Mouse (Mus musculus) ES-CJ7 (cell line): ENCODE results near the gene Washc4.

ENCODE experiments used
- DNase-seq: peaks from one replicate; pipeline ENCODE4 v3.0.0; 2011; ENCODE audit warnings: low read depth, low spot score

The Washc4 gene

GRCm38 (mm10) chr10:83636191-83636590, 92.6 kb downstream of the Washc4 start:
- DNase-seq = no peak

GRCm38 (mm10) chr10:83637295-83637694, 93.7 kb downstream of the Washc4 start:
- no peak for DNase-seq

GRCm38 (mm10) chr10:83639881-83640386, 96.4 kb downstream of the Washc4 start:
- DNase-seq = no peak

DNA sequence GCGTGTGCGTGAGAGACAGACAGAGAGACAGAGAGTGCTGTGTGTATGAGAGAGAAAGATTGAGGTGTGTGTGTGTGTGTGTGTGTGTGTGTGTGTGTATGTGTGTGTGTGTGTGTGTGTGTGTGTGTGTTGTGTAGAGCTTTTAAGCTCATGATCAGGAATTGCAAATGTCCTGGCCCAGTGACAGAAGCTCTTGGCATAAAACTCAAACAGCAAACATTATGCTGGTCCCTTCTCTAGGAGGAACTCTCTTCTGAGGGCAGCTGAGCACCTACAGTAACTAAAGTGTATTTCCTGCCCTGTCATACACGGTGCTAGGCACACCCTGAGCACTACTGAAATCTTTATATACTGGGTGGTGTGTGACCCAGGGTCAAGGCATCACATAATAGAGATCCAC, 98.1 kb downstream of the Washc4 start:
- no peak for DNase-seq

- no peak for DNase-seq
Observed at GRCm38 (mm10) chr10:83644167-83644566, 100.6 kb downstream of the Washc4 start.

DNA sequence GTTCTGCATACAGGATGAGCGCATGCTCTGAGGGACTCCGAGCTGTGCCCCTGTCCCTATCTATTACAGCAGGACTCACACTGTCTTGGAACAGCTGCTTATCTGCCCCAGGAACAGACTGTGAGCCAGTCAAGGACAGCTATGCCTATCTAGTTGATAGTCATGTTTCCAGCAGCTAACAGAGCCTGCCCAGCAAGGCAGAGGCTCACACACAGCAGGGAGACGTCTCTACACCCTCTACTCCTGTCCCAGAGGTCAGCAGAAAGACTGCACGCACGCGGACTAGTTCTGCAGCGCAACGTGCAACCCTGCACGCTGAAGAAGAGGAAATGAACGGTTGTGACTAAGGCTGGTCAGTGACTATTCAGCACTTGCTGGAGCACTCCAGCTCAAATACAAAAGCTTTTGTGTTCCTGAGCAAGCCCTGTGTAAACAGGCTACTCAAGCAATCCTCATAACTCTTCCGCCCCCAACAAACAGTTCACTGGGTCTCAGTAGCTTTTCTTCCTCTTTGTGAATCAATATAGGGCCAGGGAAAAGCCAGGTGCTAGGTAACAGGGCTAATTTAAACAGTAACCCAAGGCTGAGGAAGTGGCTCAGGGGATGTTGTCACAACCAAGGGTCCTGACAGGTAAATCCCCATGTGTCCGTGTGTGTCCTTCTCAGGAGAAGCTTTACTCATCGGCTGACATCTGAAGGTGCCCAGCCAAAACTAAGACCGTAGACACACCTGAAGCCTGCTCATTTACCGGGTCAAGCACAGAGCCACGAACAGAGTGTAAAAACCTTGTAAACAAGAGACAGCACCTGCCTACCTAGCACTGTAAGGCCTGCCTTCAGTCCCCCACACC, 101.5 kb downstream of the Washc4 start:
- no peak for DNase-seq

- no peak for DNase-seq
Observed at GRCm38 (mm10) chr10:83645716-83645990, 102.1 kb downstream of the Washc4 start.
